Mouse (Mus musculus): ENCODE data around the gene Ppih.
"Not testable (repeated sequence)": the region's sequence is repeated elsewhere in the genome, so short reads cannot be mapped to it uniquely, and the experiment has no call there.

Gene Ppih

DNA sequence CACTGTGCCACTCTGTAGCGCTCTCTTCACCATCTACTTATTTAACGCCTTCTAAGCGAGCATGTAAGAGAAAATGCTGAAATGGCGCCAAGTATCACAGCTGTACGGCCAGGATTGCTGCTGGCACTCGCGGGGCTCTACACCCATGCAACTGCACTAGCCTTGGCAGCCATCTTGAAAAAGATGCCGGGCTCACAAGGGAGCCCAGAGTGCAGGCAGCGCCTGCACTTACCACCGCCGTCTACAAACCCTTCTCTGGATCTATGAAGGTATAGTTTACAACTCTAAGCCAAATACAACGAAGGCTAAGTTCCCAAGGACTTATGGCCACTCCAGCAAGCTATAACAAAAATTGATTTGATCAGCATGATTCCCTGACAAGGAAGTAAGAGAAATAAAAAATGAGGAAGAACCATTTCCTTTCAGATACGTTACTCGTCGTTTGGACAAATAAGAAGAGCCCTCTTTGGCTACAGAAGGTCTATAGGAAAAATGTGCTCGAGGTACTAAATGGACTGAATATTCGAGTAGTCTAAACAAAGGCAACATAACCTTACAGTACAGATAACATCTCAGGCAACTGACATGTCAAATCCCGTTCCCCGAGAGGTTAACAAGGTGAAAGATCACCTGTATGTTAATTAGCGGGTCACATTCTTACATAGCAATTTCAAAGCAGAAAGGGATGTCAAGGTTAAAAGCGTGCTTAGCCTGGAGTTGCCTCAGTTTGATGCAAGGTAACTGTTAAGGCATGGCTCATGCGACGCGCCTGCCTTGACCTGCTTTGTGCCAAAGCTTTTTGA, 27.4 kb downstream of the Ppih start:
- no peak for DNase-seq (ENCODE audit: low read depth, low spot score)

DNA sequence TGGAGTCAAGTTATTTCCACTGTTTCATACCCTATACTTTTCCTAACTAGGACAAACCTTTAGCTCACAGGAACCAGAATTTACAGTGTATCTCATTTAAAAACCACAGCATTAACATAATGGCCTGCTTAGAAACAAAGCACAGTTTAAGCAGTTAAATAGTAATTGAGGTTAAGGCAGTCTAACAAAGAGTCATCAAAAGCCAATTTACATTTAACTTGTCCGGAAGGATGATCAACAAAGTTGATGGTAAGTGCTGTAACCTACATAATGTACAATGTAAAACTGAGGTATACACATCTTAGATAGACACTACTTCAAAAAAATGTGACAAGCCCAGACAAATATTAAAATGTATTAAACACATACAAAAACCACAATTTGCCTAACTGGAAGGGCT, 28.4 kb downstream of the Ppih start:
- DNase-seq (ENCODE audit: low read depth, low spot score): no peak

DNA sequence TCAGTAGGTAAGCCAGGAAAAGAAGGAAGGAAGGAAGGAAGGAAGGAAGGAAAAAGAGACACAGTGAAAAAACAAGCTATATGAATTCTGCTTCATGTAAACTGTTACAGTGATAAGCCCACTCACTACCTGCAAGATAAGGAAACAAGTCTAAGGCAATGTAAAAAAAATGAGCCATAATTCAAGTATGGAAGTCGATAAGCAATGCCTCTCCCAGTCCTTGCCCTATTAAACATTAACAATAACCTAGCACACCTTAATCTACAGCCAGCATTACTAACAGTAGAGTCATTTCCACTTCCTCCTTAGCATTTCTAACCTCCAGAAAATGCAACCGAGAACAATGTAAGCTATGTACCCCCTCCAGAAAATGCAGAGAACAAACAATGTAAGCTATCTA, 35.0 kb downstream of the Ppih start:
- DNase-seq (ENCODE audit: low read depth, low spot score): no peak

DNA sequence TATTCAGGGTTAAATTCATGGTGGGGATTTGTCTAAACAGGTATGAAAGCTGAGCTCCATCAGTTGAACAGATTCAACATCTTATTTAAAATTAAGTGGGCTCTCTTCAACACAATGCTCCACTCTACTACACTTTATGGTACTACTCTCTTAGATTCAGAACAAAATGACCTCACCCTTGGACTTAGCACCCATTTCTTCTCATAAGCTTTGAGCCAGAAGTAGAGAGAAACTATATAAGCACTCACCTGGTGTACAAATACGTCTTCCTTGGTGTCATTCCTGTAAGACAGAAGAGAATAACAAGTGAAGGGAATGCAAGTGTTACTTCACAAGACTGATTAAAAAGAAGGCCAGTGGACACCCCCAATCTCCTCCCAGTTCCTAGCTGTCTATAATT, 35.5 kb downstream of the Ppih start:
- DNase-seq (ENCODE audit: low read depth, low spot score): no peak

DNA sequence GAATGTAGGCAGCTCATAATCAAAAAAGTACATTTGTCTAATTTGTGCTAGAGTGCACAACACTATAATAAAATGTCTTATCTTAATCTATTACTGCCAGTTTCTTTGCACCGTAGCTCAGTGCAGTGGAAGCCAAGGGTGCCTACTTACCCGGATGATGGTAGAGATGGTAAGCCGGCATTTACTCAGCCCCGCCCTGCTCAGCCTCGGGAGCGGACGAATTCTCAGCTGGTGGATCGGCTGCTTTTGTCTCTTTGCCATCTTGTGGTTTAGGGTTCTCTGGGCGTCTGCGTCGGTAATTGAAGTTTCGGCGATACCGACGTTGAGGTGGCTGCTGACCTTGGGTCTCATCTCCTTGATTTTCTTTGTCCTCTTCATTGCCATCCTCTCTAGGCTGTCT, 41.6 kb downstream of the Ppih start:
- DNase-seq (ENCODE audit: low read depth, low spot score): not testable (repeated sequence)

DNA sequence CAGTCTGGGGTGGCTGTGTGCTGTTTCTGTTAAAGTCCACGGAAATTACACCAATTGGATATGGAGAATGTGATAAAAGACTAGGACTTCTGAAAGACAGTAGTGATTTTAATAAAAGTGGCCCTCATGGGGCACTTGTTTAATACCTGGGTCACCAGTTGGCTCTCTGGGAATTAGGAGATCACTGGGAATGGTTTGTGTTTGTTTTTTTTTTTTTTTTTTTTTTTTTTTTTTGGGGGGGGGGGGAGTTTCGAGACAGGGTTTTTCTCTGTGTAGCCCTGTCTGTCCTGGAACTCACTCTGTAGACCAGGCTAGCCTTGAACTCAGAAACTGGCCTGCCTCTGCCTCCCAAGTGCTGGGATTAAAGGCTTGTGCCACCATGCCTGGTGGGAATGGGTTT, 44.6 kb downstream of the Ppih start:
- no peak for DNase-seq (ENCODE audit: low read depth, low spot score)

DNA sequence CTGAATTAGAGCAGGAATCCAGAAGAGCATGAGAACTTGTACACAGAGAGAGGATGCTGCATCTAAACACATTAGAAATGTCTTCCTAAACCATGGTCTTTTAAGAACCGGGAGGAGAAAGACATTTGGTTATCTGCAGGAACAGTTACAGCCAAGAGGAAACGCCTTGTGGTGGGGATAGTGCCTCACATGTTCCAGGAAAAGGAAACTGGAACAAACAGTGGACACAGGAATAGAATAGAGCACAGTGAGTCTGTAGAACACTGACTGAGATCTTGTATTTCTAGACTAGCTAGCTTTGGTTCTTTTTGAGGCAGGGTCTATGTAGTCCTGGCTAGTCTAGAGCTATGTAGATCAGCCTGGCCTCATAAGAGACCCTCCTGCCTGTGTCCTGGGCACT, 45.1 kb downstream of the Ppih start:
- DNase-seq (ENCODE audit: low read depth, low spot score): no peak

DNA sequence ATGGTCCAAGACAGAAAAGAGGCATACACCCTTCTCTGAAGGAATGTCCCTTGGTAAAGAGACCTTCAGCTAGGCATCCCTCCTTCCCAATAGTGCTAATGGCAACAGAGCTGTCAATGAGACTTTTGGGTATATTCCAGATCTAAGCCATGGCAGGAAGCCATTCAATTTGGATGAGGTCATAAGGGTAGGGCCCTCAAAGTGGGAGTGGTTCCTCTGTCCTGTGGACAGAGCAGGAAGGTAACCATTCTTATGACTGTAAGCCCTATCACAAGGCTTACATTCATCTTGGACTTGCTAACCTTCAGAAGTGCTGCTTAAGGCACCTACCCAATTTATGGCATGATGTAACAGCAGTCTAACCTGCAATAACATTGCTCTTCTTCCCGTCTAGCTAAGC, 45.7 kb downstream of the Ppih start:
- no peak for DNase-seq (ENCODE audit: low read depth, low spot score)

DNA sequence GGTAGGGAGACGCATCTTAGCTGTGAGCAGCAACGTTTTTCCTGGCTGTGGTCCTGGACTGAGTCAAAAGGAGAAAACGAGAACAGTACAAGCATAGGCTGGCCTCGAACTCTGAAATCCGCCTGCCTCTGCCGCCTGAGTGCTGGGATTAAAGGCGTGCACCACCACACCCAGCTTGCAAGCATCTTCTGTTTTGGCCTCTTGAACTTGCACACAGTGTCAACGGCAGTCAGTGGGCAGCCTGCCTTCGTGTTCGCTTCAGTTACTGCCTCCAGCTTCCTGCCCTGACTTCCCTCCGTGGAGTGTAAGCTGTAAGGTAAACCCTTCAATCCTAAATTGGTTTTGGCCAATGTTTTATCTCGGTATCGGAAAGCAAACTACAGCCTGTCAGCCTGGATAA, 53.7 kb downstream of the Ppih start:
- no peak for DNase-seq (ENCODE audit: low read depth, low spot score)

DNA sequence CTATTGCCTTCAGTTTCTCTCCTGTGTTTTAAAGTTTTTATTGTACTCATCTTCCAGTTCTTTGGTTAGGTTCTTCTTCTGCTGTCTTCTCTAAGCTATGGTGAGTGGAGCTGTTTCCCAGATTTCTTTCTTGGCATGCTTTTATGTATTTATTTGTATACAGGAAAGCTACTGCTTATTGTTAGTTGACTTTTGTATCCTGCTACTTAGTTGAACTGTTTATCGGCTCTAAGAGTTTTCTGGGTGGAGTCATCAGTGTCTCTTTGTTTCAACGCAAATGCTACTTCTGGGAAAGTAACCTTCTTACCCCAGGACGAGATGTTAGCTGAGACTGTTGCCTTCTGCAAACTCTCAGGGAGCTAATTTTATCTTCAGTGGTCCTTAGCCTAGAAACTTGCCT, 56.9 kb downstream of the Ppih start:
- DNase-seq (ENCODE audit: low read depth, low spot score): no peak

DNA sequence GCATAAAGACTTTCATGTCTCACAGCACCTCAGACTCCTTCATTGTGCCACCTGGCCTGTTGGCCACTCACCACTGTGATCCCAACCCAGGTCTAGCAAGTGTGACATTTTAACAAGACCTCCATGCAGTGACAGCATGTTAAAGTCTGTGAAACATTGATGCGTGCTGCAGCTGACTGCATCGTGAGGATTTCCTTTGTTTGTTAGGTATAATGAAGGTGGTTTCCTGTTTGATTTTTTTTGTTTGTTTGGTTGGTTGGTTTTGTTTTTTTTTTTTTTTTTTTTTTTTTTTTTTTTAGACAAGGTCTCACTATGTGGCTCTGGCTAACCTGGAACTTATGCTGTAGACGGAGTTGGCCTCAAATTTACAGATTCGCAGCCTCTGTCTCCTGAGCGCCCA, 57.9 kb downstream of the Ppih start:
- no peak for DNase-seq (ENCODE audit: low read depth, low spot score)

DNA sequence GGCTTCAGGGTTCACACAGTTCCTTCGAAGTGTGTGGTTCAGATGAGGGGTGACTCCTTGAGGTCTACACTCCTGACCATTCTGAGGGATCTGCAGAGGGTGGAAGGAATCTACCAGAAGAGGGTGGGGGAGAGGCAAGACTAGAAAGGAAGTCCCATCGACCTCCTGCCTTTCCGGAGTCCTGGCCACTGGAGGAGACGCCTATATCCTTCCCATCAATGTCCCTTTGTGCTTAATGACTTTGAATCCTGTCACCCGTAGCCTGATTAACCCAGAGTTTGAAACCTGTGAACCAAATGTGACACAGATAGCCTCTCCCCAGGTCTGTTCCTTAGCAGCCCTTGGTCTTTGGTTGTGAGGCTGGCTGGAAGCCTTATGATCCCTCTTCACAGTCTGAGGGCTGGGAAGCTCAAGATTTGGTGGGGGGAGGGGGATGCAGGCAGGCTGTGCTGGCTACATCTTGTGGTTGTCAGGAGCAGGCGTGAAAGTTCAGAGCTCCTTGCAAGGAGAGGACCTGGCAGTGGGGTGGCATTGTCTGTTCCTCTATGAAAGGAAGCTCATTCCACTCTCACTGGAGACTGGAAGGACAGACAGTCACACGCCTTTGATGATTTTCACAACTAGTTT, 59.1 kb downstream of the Ppih start:
- no peak for DNase-seq (ENCODE audit: low read depth, low spot score)

DNA sequence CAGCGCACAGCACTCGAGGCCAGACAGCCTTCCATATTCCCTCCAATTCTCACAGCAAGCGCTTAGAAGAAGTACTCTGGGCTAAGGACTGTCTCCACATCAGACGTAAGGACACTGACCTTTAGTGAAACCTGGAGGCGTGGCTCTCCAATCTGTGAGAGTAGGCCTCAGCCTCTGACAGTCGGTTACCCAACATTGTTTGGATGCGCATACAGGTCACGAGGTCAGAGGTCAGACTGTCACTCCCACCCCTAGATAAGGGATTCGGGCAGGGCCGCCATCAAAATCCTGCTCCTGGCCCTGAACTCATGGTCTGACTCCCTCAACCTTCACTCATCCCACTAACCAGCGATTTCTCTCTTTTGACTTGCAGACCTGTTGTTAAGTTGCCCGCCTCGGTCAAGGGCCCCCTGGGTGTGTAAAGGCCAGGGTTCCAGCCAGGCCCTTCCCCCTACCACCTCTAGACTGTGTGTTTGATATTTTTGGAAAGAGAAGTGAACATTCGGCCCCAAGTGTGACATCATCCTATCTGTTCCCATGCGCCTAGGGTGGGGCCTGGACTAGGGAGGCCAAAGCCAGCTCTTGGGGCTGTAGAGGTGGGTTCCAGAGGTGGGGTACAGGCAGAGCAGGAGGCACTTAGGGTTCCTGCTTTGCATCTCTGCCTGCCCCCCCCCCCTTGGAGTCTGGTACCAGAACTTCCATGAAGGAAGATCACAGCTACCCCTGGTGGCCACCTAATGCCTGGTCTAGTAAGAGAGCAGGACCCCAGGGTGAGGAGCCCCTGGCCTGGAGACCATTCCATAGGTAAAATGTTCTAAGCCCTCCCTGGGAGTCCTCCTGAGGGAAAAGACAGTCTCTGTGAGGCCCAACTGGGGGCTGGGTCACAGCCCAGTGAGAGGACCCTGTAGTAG, 60.7 kb downstream of the Ppih start:
- no peak for DNase-seq (ENCODE audit: low read depth, low spot score)

DNA sequence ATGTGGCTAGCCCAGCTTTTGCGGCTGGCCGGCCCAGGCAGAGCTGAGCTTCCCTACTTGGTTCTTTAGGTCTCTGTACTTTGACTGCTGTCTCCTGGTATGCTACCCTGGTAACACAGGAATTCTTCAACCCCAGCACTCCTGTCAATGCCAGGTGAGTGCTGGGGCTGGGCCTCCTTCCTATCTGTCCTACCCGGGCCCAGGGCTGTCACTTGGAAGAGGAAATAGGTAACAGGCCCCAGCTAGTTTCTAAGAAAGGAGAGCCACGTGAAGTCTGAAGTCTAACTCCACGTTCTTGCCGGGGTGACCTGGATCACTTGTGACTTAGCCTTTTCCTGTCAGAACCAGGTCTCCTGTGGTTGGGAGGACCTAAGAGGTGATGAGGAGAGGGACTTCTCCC, 63.3 kb downstream of the Ppih start:
- DNase-seq (ENCODE audit: low read depth, low spot score): no peak

DNA sequence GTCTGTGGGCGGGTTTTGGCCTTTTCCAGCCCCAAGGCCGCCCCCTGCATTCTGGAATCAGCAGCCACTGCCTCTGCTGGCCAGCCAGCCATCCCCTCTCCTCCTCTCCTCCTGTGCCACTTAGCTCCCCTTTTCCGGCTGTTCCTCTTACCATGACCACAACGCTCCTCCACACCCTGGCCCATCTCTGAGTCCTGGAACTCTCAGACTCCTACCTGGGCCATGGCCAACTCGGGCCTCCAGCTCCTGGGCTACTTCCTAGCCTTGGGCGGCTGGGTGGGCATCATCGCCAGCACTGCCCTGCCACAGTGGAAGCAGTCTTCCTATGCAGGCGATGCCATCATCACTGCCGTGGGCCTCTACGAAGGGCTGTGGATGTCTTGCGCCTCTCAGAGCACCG, 65.0 kb downstream of the Ppih start, which contains the start of gene Cldn19:
Cldn19 (plus strand) TSS at position 64 of the 400 bp plus-strand sequence.
- DNase-seq (ENCODE audit: low read depth, low spot score): no peak

DNA sequence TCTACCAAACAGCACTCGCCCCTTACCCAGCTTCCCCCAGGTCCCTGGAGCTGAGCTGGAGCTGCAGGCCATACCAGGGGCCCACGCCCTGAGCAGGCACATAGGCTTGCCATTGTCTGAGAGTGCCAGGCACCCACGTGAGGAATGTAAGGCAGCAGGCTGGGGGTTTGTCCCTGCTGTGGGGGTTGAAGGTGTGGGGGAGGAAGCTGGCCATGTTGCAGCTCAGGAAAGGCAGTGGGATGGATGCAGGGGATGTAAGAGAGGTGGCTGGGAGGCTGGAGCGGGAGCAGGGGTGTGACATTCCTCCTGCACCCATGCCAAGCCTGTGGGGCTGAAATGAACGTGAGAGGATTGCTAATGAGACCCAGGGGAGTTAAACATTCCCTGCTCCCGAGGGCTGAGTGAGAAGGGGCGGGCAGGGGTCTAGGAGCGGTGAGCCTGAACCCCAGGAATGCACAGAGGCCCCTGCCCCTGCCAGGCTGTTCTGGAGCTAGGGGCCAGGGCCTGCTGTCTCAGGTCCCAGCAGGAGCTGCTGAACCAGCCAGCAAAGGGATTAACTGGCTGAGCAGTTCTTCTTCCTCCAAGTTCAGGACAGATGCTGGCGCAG, 66.2 kb downstream of the Ppih start:
- DNase-seq (ENCODE audit: low read depth, low spot score): no peak

DNA sequence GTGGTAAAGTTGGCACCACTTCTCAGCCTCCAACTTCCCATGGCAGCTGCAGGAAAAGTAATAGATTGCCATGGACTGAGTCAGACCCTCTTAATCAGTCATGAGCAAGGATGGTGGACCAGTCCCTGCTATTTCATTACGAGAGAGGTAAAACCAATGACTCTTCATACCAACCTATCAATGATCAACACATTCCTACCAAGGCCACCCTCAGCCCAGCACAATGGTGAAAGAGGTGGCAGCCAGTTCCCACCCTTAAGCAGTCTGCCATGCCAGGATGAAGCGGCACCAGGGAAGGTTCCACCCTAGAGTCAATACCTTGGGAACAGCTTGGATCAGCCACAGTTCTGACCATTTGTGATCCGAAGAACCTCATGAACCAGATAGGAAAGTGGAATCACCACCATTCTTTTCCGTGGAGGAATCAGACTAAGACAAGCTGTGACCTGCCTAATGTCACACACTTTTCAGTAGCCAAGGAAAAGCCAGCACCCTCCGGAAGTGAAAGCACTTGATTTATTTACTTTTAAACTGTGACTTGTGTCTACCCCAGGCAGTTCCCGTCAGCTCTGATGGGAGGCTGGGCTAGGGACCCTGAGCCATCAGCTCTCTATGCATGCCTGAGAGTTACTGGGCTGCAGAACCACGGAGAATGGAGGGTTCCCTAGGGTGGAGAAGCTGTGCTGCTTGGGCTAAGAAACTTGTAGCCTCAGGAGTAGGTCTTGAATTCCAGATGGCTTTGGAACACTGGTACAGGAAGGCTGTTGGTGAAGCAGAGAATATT, 68.1 kb downstream of the Ppih start:
- no peak for DNase-seq (ENCODE audit: low read depth, low spot score)
